Mouse (Mus musculus): Measurements from ENCODE around the gene Zfp574.

DNA sequence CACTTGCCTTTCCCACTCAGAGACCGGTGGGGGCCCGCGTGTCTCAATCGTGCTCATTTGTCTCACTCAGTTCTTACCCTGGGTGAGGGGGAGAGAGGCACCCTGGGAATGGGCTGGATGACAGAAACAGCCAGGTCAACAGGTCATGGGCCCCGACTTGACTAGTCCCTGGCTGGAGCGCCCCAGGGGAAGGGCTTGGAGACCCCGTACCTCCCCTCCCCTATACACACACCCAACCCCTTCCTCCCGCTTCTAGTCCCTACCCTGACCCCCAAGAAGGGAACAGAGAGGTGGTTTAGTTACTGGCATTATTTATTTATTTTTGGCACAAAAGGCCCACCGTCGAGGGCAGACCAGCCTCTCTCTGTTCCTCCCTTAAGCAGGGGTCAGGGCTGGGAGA is 16.2 kb downstream of the Zfp574 start:
- TF ChIP-seq CTCF (IDR thresholded peaks at IDR 0.05; ENCODE audit: low read depth) (no peak), EP300 (IDR thresholded peaks at IDR 0.05; ENCODE audit: low read depth) (no peak)
